Mouse (Mus musculus) inflammation-experienced regulatory T-cells, adult 6 months (primary cell): ENCODE results near the gene Mtmr10. TPM values are rescaled to one million over a fixed set of nuclear protein-coding genes. Genes with fewer than 3 reads are reported as not detected.

Experiments used
- ATAC-seq: one replicate; pipeline ENCODE4 v1.8.0; 2017
- polyA plus RNA-seq, 3 experiments: library from polyadenylated mRNA; unstranded; fragments of 100-300 nt; shearing (Covaris generic); gene quantifications; one replicate each; pipeline ENCODE4 v1.2.1; 2017

The Mtmr10 gene
- polyA plus RNA-seq, 3 experiments from 2014 or later = 4.5 to 5.8 (median 5.6) TPM

DNA sequence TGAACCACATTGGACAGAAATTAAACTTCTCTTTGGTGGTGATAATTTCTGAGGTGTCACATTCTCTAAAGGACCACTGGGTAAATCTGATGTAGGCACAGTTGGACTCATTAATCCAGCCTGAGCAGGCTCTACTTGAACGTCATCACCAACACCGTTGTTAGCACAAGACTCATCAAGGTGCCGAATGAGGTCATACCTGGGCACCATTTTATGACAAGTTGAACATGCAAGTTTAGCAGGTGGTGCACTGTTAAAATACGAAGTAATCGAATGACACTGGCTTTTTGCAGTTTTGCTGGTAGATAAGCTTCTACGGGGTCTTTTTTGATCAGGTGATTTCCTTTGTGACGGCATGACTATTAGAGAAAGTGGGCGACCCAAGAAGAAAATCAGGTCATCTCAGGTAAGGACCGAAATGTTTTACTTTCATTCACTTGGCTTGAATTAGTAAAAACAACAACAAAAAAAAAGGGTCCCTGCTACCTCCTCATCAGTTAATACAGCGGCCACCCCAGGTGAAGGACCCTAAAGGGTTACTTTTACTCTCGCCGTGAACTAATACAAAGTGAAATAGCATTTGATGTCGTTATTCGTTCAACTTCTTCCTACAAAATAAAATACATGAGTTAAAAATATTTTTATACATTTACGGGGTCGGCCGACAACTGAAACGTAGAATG lies 85.8 kb downstream of the Mtmr10 start:
- peak; percentile 33 for ATAC-seq

DNA sequence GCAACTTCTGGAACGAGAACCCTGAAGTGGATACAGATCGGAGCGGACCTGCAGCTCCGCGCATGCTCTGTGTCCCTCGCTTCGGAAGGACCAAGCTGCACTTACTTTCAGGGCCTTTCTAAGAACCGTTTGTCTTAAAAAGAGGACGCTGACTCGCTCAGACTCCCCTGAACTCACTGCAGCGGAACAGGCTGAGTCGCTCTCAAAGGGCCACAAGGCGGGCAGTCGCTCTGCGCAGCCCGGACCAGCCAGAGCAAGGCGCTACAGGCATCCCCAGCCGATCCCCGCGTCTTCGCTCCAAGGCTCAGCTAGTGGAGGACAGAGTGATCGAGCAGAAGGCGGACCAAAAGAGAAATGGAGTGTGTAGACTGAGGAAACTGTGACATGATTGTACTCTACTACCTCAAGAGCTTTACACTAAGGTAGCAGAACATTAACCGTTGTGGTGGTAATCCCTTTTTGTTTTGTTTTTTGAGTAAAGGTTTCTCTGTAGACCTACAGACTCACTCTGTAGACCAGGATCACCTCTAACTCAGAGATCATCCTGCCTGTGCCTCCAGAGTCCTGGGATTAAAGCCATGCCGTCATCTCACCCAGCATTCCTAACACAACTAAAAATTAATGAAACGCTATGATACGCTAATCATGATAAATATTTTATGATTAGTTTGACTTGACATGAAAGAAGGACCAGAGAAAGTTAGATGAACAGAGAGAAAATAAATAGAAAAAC lies 86.5 kb downstream of the Mtmr10 start, which contains the start of gene Fan1:
Fan1 (minus strand) TSS at position 266 of the 733 bp plus-strand sequence.
- ATAC-seq = peak; percentile 96

Other genes with a start within 250 kb of the Mtmr10 start
- gene Trpm1, start 133.8 kb upstream of the Mtmr10 start, polyA plus RNA-seq = 1 to 10 TPM; 1.5 to 5.2 (median 4.6) TPM
- gene Fan1, start 86.4 kb downstream of the Mtmr10 start, polyA plus RNA-seq = 1 to 10 TPM; 2.9 to 5.4 (median 4.3) TPM
- gene Mphosph10, start 104.6 kb downstream of the Mtmr10 start, polyA plus RNA-seq = 10 to 100 TPM; 47.1 to 57.7 (median 56.0) TPM
- gene Mcee, start 105.0 kb downstream of the Mtmr10 start, polyA plus RNA-seq = 10 to 100 TPM; 18.8 to 22.3 (median 21.0) TPM
- not detected for gene Apba2, start 214.1 kb downstream of the Mtmr10 start, polyA plus RNA-seq